Comparison of ENCODE assay signal across 14 mouse cellular contexts in genomic region chr7:131776191-131776752, GRCm38 (mm10).
DNase-seq lines count a peak whose midpoint lies in the region; ATAC-seq and TF ChIP-seq lines count a peak whose summit lies in the region.
"Had no signal": no experiment of that assay in that cellular context is flagged by ENCODE, and none has a peak within 500 bp of the region (broad histone marks: within the 10 kb centered on the region; RNA-seq: fewer than 3 reads in every experiment).

No protein-coding gene starts in this region.

- intact Hi-C loops in gastrocnemius, postnatal 14 days (cut with DNase I; ENCODE audit: low total_unique reads): no loop called here

- H3K4me2 ChIP-seq in neural tube, embryonic 15.5 days: peak overlapping the region; percentile 19; the same call in 1 of the 2 replicates
- no peak overlapping the region for H3K4me2 ChIP-seq in stomach, postnatal 0 days (replicated peaks; ENCODE audit: low read depth)
- H3K4me2 ChIP-seq: heart, embryonic 13.5 days; liver, embryonic 13.5 days had no signal

- TF ChIP-seq CTCF in stomach, postnatal 0 days (IDR thresholded peaks at IDR 0.05; ENCODE audit: low read depth): no peak

- no peak overlapping the region for H3K27ac ChIP-seq in neural tube, embryonic 15.5 days (replicated peaks)
- no peak overlapping the region for H3K27ac ChIP-seq in stomach, postnatal 0 days (replicated peaks)
- H3K27ac ChIP-seq: embryonic facial prominence, embryonic 10.5 days; heart, embryonic 13.5 days; liver, embryonic 13.5 days had no signal

- H3K4me3 ChIP-seq in neural tube, embryonic 15.5 days (replicated peaks): no peak overlapping the region
- no peak overlapping the region for H3K4me3 ChIP-seq in stomach, postnatal 0 days (ENCODE audit: low read depth, low read length)
- H3K4me3 ChIP-seq: embryonic facial prominence, embryonic 10.5 days; heart, embryonic 13.5 days; liver, embryonic 13.5 days had no signal

- peaks cover 43% of the 10 kb centered on the region for H3K4me1 ChIP-seq in neural tube, embryonic 15.5 days
- no peaks in the 10 kb centered on the region for H3K4me1 ChIP-seq in stomach, postnatal 0 days (replicated peaks; ENCODE audit: control insufficient read depth, insufficient read depth)
- H3K4me1 ChIP-seq: heart, embryonic 13.5 days; liver, embryonic 13.5 days had no signal

- no peak for TF ChIP-seq EP300 in stomach, postnatal 0 days (optimal IDR thresholded peaks at IDR 0.05)

- H3K9me3 ChIP-seq in neural tube, embryonic 15.5 days (replicated peaks): no peaks in the 10 kb centered on the region
- H3K9me3 ChIP-seq in stomach, postnatal 0 days (ENCODE audit: control insufficient read depth, low read length): no peaks in the 10 kb centered on the region
- H3K9me3 ChIP-seq: embryonic facial prominence, embryonic 10.5 days; heart, embryonic 13.5 days; liver, embryonic 13.5 days had no signal

- no peak for ATAC-seq in neural tube, embryonic 15.5 days (ENCODE audit: low FRiP score)
- no peak for ATAC-seq in stomach, postnatal 0 days (ENCODE audit: low FRiP score, low TSS enrichment)

- WGBS in neural tube, embryonic 15.5 days: 53% methylated on average over 16 of the region's 16 CpGs
- WGBS in stomach, postnatal 0 days: 25% methylated on average over 16 of the region's 16 CpGs

- H3K9ac ChIP-seq in neural tube, embryonic 15.5 days (replicated peaks): no peak overlapping the region
- H3K9ac ChIP-seq in stomach, postnatal 0 days (ENCODE audit: low read length): no peak overlapping the region
- H3K9ac ChIP-seq: heart, embryonic 13.5 days; liver, embryonic 13.5 days had no signal

- DNase-seq in kidney, adult 18-20 months: peak; percentile 9
- DNase-seq in kidney, postnatal 36 days: no peak
- no peak for DNase-seq in neural tube, embryonic 10.5 days (ENCODE audit: extremely low spot score, low spot score)
- DNase-seq in layer of hippocampus, adult 8-10 months (ENCODE audit: low spot score in 2 of 2): peak; percentile 14 to 48
- DNase-seq in stomach, postnatal 0 days (ENCODE audit: low spot score): peak; percentile 22
- no peak for DNase-seq in gastrocnemius, postnatal 14 days
- DNase-seq: cerebellum, adult 2 months; gastrocnemius, postnatal 25 days; liver, embryonic 13.5 days; lung, postnatal 4 days; thymus, postnatal 4 days had no signal

- peaks cover 54% of the 10 kb centered on the region for H3K27me3 ChIP-seq in neural tube, embryonic 15.5 days (replicated peaks)
- H3K27me3 ChIP-seq in stomach, postnatal 0 days (ENCODE audit: control insufficient read depth, insufficient read depth, low read length): no peaks in the 10 kb centered on the region
- H3K27me3 ChIP-seq: liver, embryonic 13.5 days had no signal

- no peaks in the 10 kb centered on the region for H3K36me3 ChIP-seq in neural tube, embryonic 15.5 days
- H3K36me3 ChIP-seq in stomach, postnatal 0 days (ENCODE audit: control insufficient read depth, insufficient read depth, low read length): no peaks in the 10 kb centered on the region
- H3K36me3 ChIP-seq: embryonic facial prominence, embryonic 10.5 days; heart, embryonic 13.5 days; liver, embryonic 13.5 days had no signal

Comparison
In these comparisons a context has a peak if more than half of its experiments do, and no peak if none do; other contexts are left out.
1. DNase-seq: peak in kidney, adult 18-20 months (single experiment), layer of hippocampus, adult 8-10 months (2 of 2) and stomach, postnatal 0 days (single experiment); none in kidney, postnatal 36 days (0 of 2), neural tube, embryonic 10.5 days (single experiment) and gastrocnemius, postnatal 14 days (single experiment).